Mouse (Mus musculus) heart, postnatal 0 days (tissue): ENCODE results near the gene Btbd16. TPM values are rescaled to one million over a fixed set of nuclear protein-coding genes. Genes with fewer than 3 reads are reported as not detected.

Experiments
- ATAC-seq: fragments of 200-750 bp; cut with Nextera tagmentation; 2 replicates; pipeline ENCODE4 v1.8.0; 2017; ENCODE audit warnings: low read depth, moderate number of reproducible peaks, moderate library complexity; ENCODE audit not compliant: insufficient read depth
- DNase-seq: peaks from one replicate; pipeline ENCODE4 v3.0.0-alpha.2; 2016; ENCODE audit warnings: low spot score
- H3K27ac ChIP-seq: fragments of 300-500 bp; sonication (generic); 2 replicates; pipeline ENCODE4 v1.5.1; 2014; ENCODE audit warnings: low read depth, mild to moderate bottlenecking
- H3K27me3 ChIP-seq: fragments of 300-500 bp; sonication (generic); 2 replicates; pipeline ENCODE4 v1.6.1; 2014; ENCODE audit warnings: low read length, mixed read lengths; ENCODE audit not compliant: control insufficient read depth, insufficient read depth
- H3K36me3 ChIP-seq: fragments of 300-500 bp; sonication (generic); replicated peaks from 2 replicates; pipeline ENCODE4 v1.6.1; 2014; ENCODE audit warnings: low read length, mixed read lengths; ENCODE audit not compliant: control insufficient read depth, insufficient read depth
- H3K4me1 ChIP-seq: fragments of 300-500 bp; sonication (generic); 2 replicates; pipeline ENCODE4 v1.6.1; 2014; ENCODE audit warnings: antibody characterized with exemption; ENCODE audit not compliant: control insufficient read depth, insufficient read depth
- H3K4me2 ChIP-seq: fragments of 300-500 bp; sonication (generic); 2 replicates; pipeline ENCODE4 v1.6.1; 2014; ENCODE audit warnings: low read depth, mild to moderate bottlenecking, low read length, moderate library complexity
- H3K4me3 ChIP-seq: fragments of 300-500 bp; sonication (generic); 2 replicates; pipeline ENCODE4 v1.5.1; 2014; ENCODE audit warnings: low read depth, low read length
- H3K9ac ChIP-seq: fragments of 300-500 bp; sonication (generic); replicated peaks from 2 replicates; pipeline ENCODE4 v1.6.1; 2014; ENCODE audit warnings: low read depth, low read length, mixed read lengths
- H3K9me3 ChIP-seq: fragments of 300-500 bp; sonication (generic); replicated peaks from 2 replicates; pipeline ENCODE4 v1.6.1; 2016; ENCODE audit warnings: low read length; ENCODE audit not compliant: control insufficient read depth
- CTCF ChIP-seq: IDR thresholded peaks from 2 replicates; pipeline ENCODE4 v1.5.1; 2016; ENCODE audit warnings: antibody characterized with exemption, control low read depth, low read depth
- EP300 ChIP-seq: IDR thresholded peaks from 2 replicates; pipeline ENCODE4 v1.6.1; 2016; ENCODE audit warnings: antibody characterized with exemption, low read depth
- WGBS: fragments of 180-500 bp; shearing (Covaris S2); extraction: QIAGEN DNeasy Blood & Tissue Kit; methylation state at CpG from one replicate; pipeline ENCODE4 v1.1.7; 2014; 5-methylcytosine and 5-hydroxymethylcytosine counted together
- polyA plus RNA-seq: library from polyadenylated mRNA; unstranded; fragments of >200 nt; fragmentation: Nextera tagmentation; extraction: Ambion mirVana; gene quantifications from 2 replicates; pipeline ENCODE4 v1.2.1, GENCODE M21; 2015
- total RNA-seq: library from RNA; depleted of rRNA; stranded (reverse); fragments of >200 nt; gene quantifications from 2 replicates; pipeline ENCODE4 v1.2.3, GENCODE M21; 2014; ENCODE audit warnings: low replicate concordance; rRNA removed

Btbd16 gene
- not detected in 2 replicates for total RNA-seq
- polyA plus RNA-seq, result 0.12 and 0.25 TPM in 2 replicates

GRCm38 (mm10) chr7:130773914-130774630 lies at the start of gene Btbd16:
Gene Btbd16 (plus strand): TSS chr7:130774069.
- H3K9ac ChIP-seq, result no peak within 1 kb of the TSS
- DNase-seq (no peak), ATAC-seq (no peak)
- peak within 1 kb of the TSS; percentile 70 for H3K27ac ChIP-seq
- H3K4me2 ChIP-seq, result no peak within 1 kb of the TSS
- TF ChIP-seq EP300, result no peak
- no peak for TF ChIP-seq CTCF
- H3K27me3 ChIP-seq, result no peaks in the 10 kb centered on the region
- no peaks in the 10 kb centered on the region for H3K9me3 ChIP-seq
- no peak within 1 kb of the TSS for H3K4me3 ChIP-seq
- WGBS, result 38% methylated on average over 9 of the region's 9 CpGs
- peaks cover 5% of the 10 kb centered on the region; the same call in 1 of the 2 replicates for H3K4me1 ChIP-seq
- H3K36me3 ChIP-seq, result no peaks in the 10 kb centered on the region

DNA sequence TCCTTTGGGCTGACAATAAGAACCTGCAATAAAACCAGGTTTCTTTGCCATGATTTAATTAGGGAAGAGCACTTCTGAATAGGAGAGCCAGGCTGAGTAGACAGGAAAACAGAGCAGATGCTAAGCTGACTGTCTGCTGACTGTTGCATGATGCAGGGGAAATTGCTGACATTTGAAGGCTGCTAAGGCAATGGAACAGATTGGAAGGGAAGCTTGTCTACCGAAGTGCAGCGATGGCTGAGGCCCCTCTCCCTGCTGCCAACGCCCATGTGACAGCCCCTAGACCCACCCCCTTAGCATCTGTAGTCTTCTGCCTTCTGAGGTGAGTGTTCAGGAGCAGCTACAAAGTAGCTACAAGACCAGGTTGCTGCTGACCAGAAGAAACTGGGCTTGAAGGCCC lies 47.7 kb upstream of the Btbd16 start:
- no peak overlapping the region for H3K4me2 ChIP-seq
- no peaks in the 10 kb centered on the region for H3K27me3 ChIP-seq
- ATAC-seq (no peak), DNase-seq (no peak)
- no peak overlapping the region for H3K4me3 ChIP-seq
- H3K36me3 ChIP-seq, result peaks cover 47% of the 10 kb centered on the region
- H3K9me3 ChIP-seq, result no peaks in the 10 kb centered on the region
- peak overlapping the region; percentile 53 for H3K27ac ChIP-seq
- H3K9ac ChIP-seq, result no peak overlapping the region
- no peak for TF ChIP-seq EP300
- TF ChIP-seq CTCF, result no peak
- 39% methylated on average over 3 of the region's 3 CpGs for WGBS
- H3K4me1 ChIP-seq, result peaks cover 25% of the 10 kb centered on the region

GRCm38 (mm10) chr7:130726724-130727422 lies 47.0 kb upstream of the Btbd16 start:
- Histone ChIP-seq H3K27ac (peak overlapping the region; percentile 53), H3K9me3 (no peaks in the 10 kb centered on the region), H3K4me3 (no peak overlapping the region), H3K4me2 (no peak overlapping the region), H3K4me1 (peaks cover 23% of the 10 kb centered on the region), H3K36me3 (peaks cover 54% of the 10 kb centered on the region), H3K9ac (no peak overlapping the region), H3K27me3 (no peaks in the 10 kb centered on the region)
- peak; percentile 60 for ATAC-seq
- DNase-seq, result peak; percentile 62
- 31% methylated on average over 8 of the region's 8 CpGs for WGBS
- TF ChIP-seq CTCF (no peak), EP300 (peak; percentile 36; the same call in 1 of the 2 replicates)

- H3K27ac ChIP-seq, result peak overlapping the region; percentile 53
- ATAC-seq (no peak), DNase-seq (no peak)
- no peak overlapping the region for H3K9ac ChIP-seq
- peaks cover 58% of the 10 kb centered on the region for H3K36me3 ChIP-seq
- peaks cover 16% of the 10 kb centered on the region for H3K4me1 ChIP-seq
- TF ChIP-seq EP300 (no peak), CTCF (no peak)
- no peak overlapping the region for H3K4me3 ChIP-seq
- H3K4me2 ChIP-seq, result no peak overlapping the region
- 70% methylated on average over 4 of the region's 4 CpGs for WGBS
- H3K9me3 ChIP-seq, result no peaks in the 10 kb centered on the region
- H3K27me3 ChIP-seq, result no peaks in the 10 kb centered on the region
These were observed 46.3 kb upstream of the Btbd16 start for GRCm38 (mm10) chr7:130727560-130727959.

- no peak for TF ChIP-seq EP300
- no peak for TF ChIP-seq CTCF
- H3K27ac ChIP-seq, result no peak overlapping the region
- no peak overlapping the region for H3K4me2 ChIP-seq
- H3K9me3 ChIP-seq, result no peaks in the 10 kb centered on the region
- ATAC-seq (no peak), DNase-seq (no peak)
- H3K27me3 ChIP-seq, result no peaks in the 10 kb centered on the region
- no peak overlapping the region for H3K4me3 ChIP-seq
- peaks cover 7% of the 10 kb centered on the region for H3K4me1 ChIP-seq
- H3K9ac ChIP-seq, result no peak overlapping the region
- H3K36me3 ChIP-seq, result peaks cover 79% of the 10 kb centered on the region
- WGBS, result 92% methylated on average over 7 of the region's 7 CpGs
These were observed 42.1 kb upstream of the Btbd16 start for GRCm38 (mm10) chr7:130731792-130732191.
